Mouse (Mus musculus) E14TG2a.4 (cell line): ENCODE results near the gene Snx4.

Source experiments
- CTCF ChIP-seq: conservative IDR thresholded peaks from 2 replicates; pipeline ENCODE4 v1.5.1; 2014; ENCODE audit warnings: low read length
- NANOG ChIP-seq: IDR thresholded peaks from 2 replicates; pipeline ENCODE4 v1.6.1; 2014; ENCODE audit warnings: borderline replicate concordance, low read length, mixed read lengths
- POU5F1 ChIP-seq: IDR thresholded peaks from 2 replicates; pipeline ENCODE4 v1.6.1; 2014; ENCODE audit warnings: low read length, borderline replicate concordance

DNA sequence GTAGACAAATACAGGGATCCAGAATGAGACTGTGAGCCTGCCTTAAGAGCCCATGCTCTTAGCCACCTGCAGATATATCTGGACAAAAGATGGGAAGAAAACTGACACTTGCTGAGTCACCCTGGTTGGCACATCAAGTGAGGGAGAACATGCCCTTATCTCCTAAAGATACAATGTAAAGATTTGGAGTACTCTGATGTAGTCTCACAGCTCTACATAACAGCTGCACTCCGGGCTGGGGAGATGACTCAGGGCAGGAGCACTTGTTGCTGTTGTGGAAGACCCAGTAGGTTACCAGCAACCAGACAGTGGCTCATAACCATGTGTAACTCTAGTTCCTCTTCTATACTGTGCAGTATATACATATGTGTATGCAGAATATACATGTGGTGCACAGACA is 31.8 kb downstream of the Snx4 start:
- TF ChIP-seq CTCF = no peak
- TF ChIP-seq POU5F1 = no peak
- TF ChIP-seq NANOG = no peak
